Mouse (Mus musculus) liver, postnatal 0 days (tissue): ENCODE measurements around the gene Asic3. TPM values are rescaled to one million over a fixed set of nuclear protein-coding genes. Genes with fewer than 3 reads are reported as not detected.

Source experiments
- ATAC-seq: fragments of 200-750 bp; cut with Nextera tagmentation; 2 replicates; pipeline ENCODE4 v1.8.0; 2017; ENCODE audit warnings: mild to moderate bottlenecking, moderate library complexity
- DNase-seq: peaks from one replicate; pipeline ENCODE4 v3.0.0-alpha.2; 2016
- H3K27ac ChIP-seq: fragments of 300-500 bp; sonication (generic); 2 replicates; pipeline ENCODE4 v1.5.1; 2014; ENCODE audit warnings: antibody characterized with exemption, moderate library complexity, mild to moderate bottlenecking, low read depth
- H3K27me3 ChIP-seq: fragments of 300-500 bp; sonication (generic); 2 replicates; pipeline ENCODE4 v1.6.1; 2014; ENCODE audit warnings: low read length, control low read depth, mixed read lengths; ENCODE audit not compliant: insufficient read depth
- H3K36me3 ChIP-seq: fragments of 300-500 bp; sonication (generic); replicated peaks from 2 replicates; pipeline ENCODE4 v1.6.1; 2014; ENCODE audit warnings: mild to moderate bottlenecking, control low read depth, low read length, moderate library complexity, mixed read lengths; ENCODE audit not compliant: insufficient read depth
- H3K4me1 ChIP-seq: fragments of 300-500 bp; sonication (generic); 2 replicates; pipeline ENCODE4 v1.6.1; 2014; ENCODE audit warnings: antibody characterized with exemption, mild to moderate bottlenecking, control low read depth; ENCODE audit not compliant: insufficient read depth
- H3K4me2 ChIP-seq: fragments of 300-500 bp; sonication (generic); 2 replicates; pipeline ENCODE4 v1.6.1; 2014; ENCODE audit warnings: low read depth, mild to moderate bottlenecking, low read length, moderate library complexity, mixed read lengths
- H3K4me3 ChIP-seq: fragments of 300-500 bp; sonication (generic); 2 replicates; pipeline ENCODE4 v1.5.1; 2014; ENCODE audit warnings: low read depth, low read length
- H3K9ac ChIP-seq: fragments of 300-500 bp; sonication (generic); replicated peaks from 2 replicates; pipeline ENCODE4 v1.6.1; 2014; ENCODE audit warnings: mild to moderate bottlenecking, moderate library complexity
- H3K9me3 ChIP-seq: fragments of 300-500 bp; sonication (generic); 2 replicates; pipeline ENCODE4 v1.6.1; 2016; ENCODE audit warnings: mild to moderate bottlenecking, control low read depth, low read length, mixed read lengths
- CTCF ChIP-seq: sonication (generic); IDR thresholded peaks from 2 replicates; pipeline ENCODE4 v1.5.1; 2016; ENCODE audit warnings: antibody characterized with exemption, low read depth
- EP300 ChIP-seq: IDR thresholded peaks from 2 replicates; pipeline ENCODE4 v1.6.1; 2016; ENCODE audit warnings: antibody characterized with exemption, low read depth, mild to moderate bottlenecking
- WGBS: fragments of 180-500 bp; shearing (Covaris S2); extraction: QIAGEN DNeasy Blood & Tissue Kit; methylation state at CpG from one replicate; pipeline ENCODE4 v1.1.7; 2014; ENCODE audit not compliant: insufficient replicate concordance; 5-methylcytosine and 5-hydroxymethylcytosine counted together
- polyA plus RNA-seq: library from polyadenylated mRNA; unstranded; fragments of >200 nt; fragmentation: Nextera tagmentation; extraction: Ambion mirVana; gene quantifications from 2 replicates; pipeline ENCODE4 v1.2.1, GENCODE M21; 2015

Gene Asic3
- polyA plus RNA-seq, 1 experiment from 2014 or later, result not detected

- DNase-seq (no peak), ATAC-seq (no peak)
- 19% methylated on average over 9 of the region's 9 CpGs for WGBS
- H3K4me2 ChIP-seq, result peak overlapping the region; percentile 96; the same call in 1 of the 2 replicates
- no peak overlapping the region for H3K9ac ChIP-seq
- H3K9me3 ChIP-seq, result no peaks in the 10 kb centered on the region
- H3K27me3 ChIP-seq, result no peaks in the 10 kb centered on the region
- H3K4me1 ChIP-seq, result peaks cover 26% of the 10 kb centered on the region
- peaks cover 19% of the 10 kb centered on the region for H3K36me3 ChIP-seq
- no peak for TF ChIP-seq CTCF
- H3K4me3 ChIP-seq, result 0 out of 2 replicates have a peak overlapping the region, but pooled peaks have one; percentile 65
- no peak overlapping the region for H3K27ac ChIP-seq
Observed at GRCm38 (mm10) chr5:24426556-24427284, 13.5 kb downstream of the Asic3 start.

DNA sequence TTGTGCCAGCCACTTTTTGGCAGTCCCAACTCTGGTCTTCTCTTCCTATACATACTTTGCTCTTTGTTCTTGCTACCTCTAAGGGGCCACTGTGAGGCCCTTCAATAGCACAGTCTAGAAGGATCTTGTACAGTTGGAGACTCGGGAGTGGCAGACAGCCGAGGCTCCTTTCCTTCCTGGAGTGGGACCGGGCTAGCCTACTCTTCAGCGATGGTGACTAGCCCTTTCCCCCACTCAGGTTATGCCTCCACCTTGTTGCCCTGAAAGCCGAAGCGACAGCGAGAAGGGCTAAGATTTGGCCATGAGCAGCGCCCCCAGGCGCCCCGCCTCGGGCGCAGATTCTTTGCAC, 14.1 kb downstream of the Asic3 start:
- no peak for ATAC-seq
- H3K4me1 ChIP-seq, result peaks cover 26% of the 10 kb centered on the region

GRCm38 (mm10) chr5:24427981-24428402, 14.8 kb downstream of the Asic3 start:
- Histone ChIP-seq H3K36me3 (peaks cover 32% of the 10 kb centered on the region), H3K9me3 (no peaks in the 10 kb centered on the region), H3K4me2 (peak overlapping the region; percentile 66), H3K27ac (peak overlapping the region; percentile 58; the same call in 1 of the 2 replicates), H3K27me3 (no peaks in the 10 kb centered on the region), H3K4me1 (peaks cover 22% of the 10 kb centered on the region), H3K9ac (no peak overlapping the region; the same call in 1 of the 2 replicates), H3K4me3 (peak overlapping the region; percentile 41)
- 24% methylated on average over 13 of the region's 15 CpGs for WGBS
- TF ChIP-seq CTCF (no peak), EP300 (no peak)
- DNase-seq (peak; percentile 77), ATAC-seq (peak; percentile 47)

More for the DNA sequence above, 14.1 kb downstream of the Asic3 start:
- WGBS, result 43% methylated on average over 12 of the region's 12 CpGs
- no peak for TF ChIP-seq EP300
- TF ChIP-seq CTCF, result no peak
- no peaks in the 10 kb centered on the region for H3K27me3 ChIP-seq
- DNase-seq, result no peak
- no peak overlapping the region for H3K4me3 ChIP-seq
- no peak overlapping the region for H3K9ac ChIP-seq
- peaks cover 25% of the 10 kb centered on the region for H3K36me3 ChIP-seq
- peak overlapping the region; percentile 4; the same call in 1 of the 2 replicates for H3K4me2 ChIP-seq
- H3K27ac ChIP-seq, result no peak overlapping the region
- H3K9me3 ChIP-seq, result no peaks in the 10 kb centered on the region

DNA sequence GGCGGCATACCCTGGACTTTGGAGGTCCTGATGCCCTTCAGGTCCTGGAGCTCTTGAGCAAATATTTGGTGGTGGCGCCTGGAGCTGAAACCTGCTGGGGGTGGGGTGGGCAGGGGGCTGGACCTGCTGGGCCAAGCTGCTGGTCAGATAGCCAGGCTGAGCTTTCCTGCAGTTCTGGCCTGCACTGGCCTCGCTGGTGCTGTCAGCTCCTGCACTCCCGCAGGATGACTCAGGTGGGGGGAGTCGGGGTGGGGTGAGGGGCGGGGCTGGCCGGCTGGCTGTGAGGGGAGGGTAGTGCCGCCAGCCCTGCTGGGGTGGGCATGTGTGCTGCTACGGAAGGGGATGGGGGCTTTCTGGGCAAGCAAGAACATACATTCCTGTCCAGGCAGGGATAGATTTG, 15.4 kb downstream of the Asic3 start:
- H3K36me3 ChIP-seq, result peaks cover 37% of the 10 kb centered on the region
- H3K9ac ChIP-seq, result no peak overlapping the region; the same call in 1 of the 2 replicates
- peak overlapping the region; percentile 66 for H3K4me2 ChIP-seq
- no peaks in the 10 kb centered on the region for H3K9me3 ChIP-seq
- peak overlapping the region; percentile 41 for H3K4me3 ChIP-seq
- DNase-seq (peak; percentile 36), ATAC-seq (no peak)
- no peaks in the 10 kb centered on the region for H3K27me3 ChIP-seq
- H3K27ac ChIP-seq, result no peak overlapping the region
- TF ChIP-seq EP300 (no peak), CTCF (no peak)
- WGBS, result 45% methylated on average over 9 of the region's 9 CpGs
- peaks cover 21% of the 10 kb centered on the region for H3K4me1 ChIP-seq

- no peak overlapping the region for H3K9ac ChIP-seq
- no peaks in the 10 kb centered on the region for H3K4me1 ChIP-seq
- H3K36me3 ChIP-seq, result peaks cover 70% of the 10 kb centered on the region
- no peak overlapping the region for H3K4me2 ChIP-seq
- WGBS, result 82% methylated on average over 8 of the region's 8 CpGs
- no peak for ATAC-seq
- H3K27me3 ChIP-seq, result no peaks in the 10 kb centered on the region
- no peak for DNase-seq
- TF ChIP-seq EP300 (no peak), CTCF (no peak)
- no peak overlapping the region for H3K4me3 ChIP-seq
- H3K9me3 ChIP-seq, result no peaks in the 10 kb centered on the region
- no peak overlapping the region for H3K27ac ChIP-seq
Observed at GRCm38 (mm10) chr5:24433993-24434392, 20.8 kb downstream of the Asic3 start.

GRCm38 (mm10) chr5:24441187-24441586, 28.0 kb downstream of the Asic3 start:
- TF ChIP-seq CTCF, result no peak
- TF ChIP-seq EP300, result no peak
- no peak overlapping the region for H3K9ac ChIP-seq
- H3K9me3 ChIP-seq, result no peaks in the 10 kb centered on the region
- H3K36me3 ChIP-seq, result peaks cover 42% of the 10 kb centered on the region
- H3K27me3 ChIP-seq, result no peaks in the 10 kb centered on the region
- no peak overlapping the region for H3K27ac ChIP-seq
- no peak for ATAC-seq
- H3K4me1 ChIP-seq, result peaks cover 16% of the 10 kb centered on the region
- 92% methylated on average over 8 of the region's 8 CpGs for WGBS
- DNase-seq, result no peak
- no peak overlapping the region for H3K4me3 ChIP-seq
- no peak overlapping the region for H3K4me2 ChIP-seq
